Comparison of ENCODE assay signal across 9 mouse cellular contexts in the genomic region with DNA sequence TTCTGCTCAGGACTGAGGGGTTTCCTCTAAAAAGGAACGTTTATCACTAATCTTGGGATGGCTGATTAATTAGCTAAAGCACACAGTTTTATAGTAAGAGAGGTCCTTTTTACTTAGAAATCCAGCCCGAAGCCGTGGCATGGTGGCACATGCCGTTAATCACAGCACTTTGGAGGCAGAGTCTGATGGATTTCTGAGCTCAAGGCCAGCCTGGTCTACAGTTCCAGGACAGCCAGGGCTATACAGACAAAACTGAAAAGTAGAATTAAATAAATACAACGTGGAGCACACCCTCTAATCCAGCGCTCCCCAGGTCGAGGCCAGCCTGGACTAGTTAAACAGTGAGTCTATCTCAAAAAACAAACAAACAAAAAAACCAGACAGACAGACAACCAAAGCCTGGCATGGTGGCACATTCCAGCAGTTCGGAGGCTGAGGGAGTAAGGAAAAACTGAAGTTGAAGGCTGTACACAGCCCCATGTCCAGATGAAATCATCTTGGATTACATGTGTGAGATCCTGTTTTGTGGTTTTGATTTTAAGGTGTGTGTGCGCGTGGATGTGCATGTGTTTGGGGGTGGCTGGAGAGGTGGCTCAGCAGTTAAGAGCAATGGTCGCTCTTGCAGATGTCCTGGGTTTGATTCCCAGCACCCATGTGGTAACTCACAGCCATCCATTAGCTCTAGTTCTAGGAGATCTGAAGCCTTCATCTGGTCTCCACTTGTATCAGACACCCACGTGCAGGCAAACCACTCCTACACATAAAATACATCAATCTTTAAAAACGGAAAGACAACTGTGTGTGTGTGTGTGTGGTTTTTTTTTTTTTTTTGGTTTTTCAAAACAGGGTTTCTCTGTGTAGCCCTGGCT. TPM values are rescaled to one million over a fixed set of nuclear protein-coding genes. Genes with fewer than 3 reads are reported as not detected.
DNase-seq lines count a peak whose midpoint lies in the region; ATAC-seq and TF ChIP-seq lines count a peak whose summit lies in the region.
"Had no signal": no experiment of that assay in that cellular context is flagged by ENCODE, and none has a peak within 500 bp of the region (broad histone marks: within the 10 kb centered on the region; RNA-seq: fewer than 3 reads in every experiment).

No protein-coding gene starts in this region.

- TF ChIP-seq CTCF in E14TG2a.4 (conservative IDR thresholded peaks at IDR 0.05; ENCODE audit: low read length) = no peak

- peak overlapping the region; percentile 75 for H3K9ac ChIP-seq in heart, embryonic 16.5 days (ENCODE audit: low read length)

- H3K4me2 ChIP-seq in heart, embryonic 16.5 days (ENCODE audit: low read depth, low read length) = peak overlapping the region; percentile 77

- H3K9me3 ChIP-seq in E14TG2a.4 (ENCODE audit: low read length) = no peaks in the 10 kb centered on the region
- H3K9me3 ChIP-seq in heart, embryonic 16.5 days (replicated peaks; ENCODE audit: control insufficient read depth, low read length) = no peaks in the 10 kb centered on the region
- H3K9me3 ChIP-seq in midbrain, embryonic 10.5 days (replicated peaks) = no peaks in the 10 kb centered on the region

- H3K4me1 ChIP-seq in E14TG2a.4 (replicated peaks; ENCODE audit: low read depth, low read length) = peaks cover 90% of the 10 kb centered on the region
- peaks cover 37% of the 10 kb centered on the region for H3K4me1 ChIP-seq in heart, embryonic 16.5 days (ENCODE audit: control insufficient read depth, insufficient read depth, low read length)
- peaks cover 55% of the 10 kb centered on the region for H3K4me1 ChIP-seq in midbrain, embryonic 10.5 days

- H3K27me3 ChIP-seq in E14TG2a.4 (ENCODE audit: insufficient read depth, low read length) = 0 out of 2 replicates have a peak, but pooled peaks cover 5% of the 10 kb centered on the region
- no peaks in the 10 kb centered on the region for H3K27me3 ChIP-seq in heart, embryonic 16.5 days (ENCODE audit: control insufficient read depth, insufficient read depth, low read length)
- no peaks in the 10 kb centered on the region for H3K27me3 ChIP-seq in midbrain, embryonic 10.5 days (ENCODE audit: low read depth, poor library complexity, severe bottlenecking)

- intact Hi-C loops in heart, postnatal 14 days (cut with DNase I) = no loop called here

- peak; percentile 92 for DNase-seq in heart, adult 11 months
- no peak for DNase-seq in heart, postnatal 14 days
- DNase-seq in midbrain, embryonic 10.5 days (ENCODE audit: low spot score) = no peak
- DNase-seq in right cerebral cortex, postnatal 36 days (ENCODE audit: low spot score in 2 of 2) = no peak
- no peak for DNase-seq in left cerebral cortex, adult 9 months (ENCODE audit: low spot score in 2 of 2)
- DNase-seq in spleen, adult 12 weeks (ENCODE audit: low spot score) = no peak

- peaks cover 11% of the 10 kb centered on the region for H3K36me3 ChIP-seq in E14TG2a.4 (ENCODE audit: insufficient read depth, low read length)
- H3K36me3 ChIP-seq in heart, embryonic 16.5 days (ENCODE audit: control insufficient read depth, insufficient read depth) = no peaks in the 10 kb centered on the region
- no peaks in the 10 kb centered on the region for H3K36me3 ChIP-seq in midbrain, embryonic 10.5 days

- no peak for ATAC-seq in heart, embryonic 16.5 days (replicated peaks; ENCODE audit: extremely low read depth, insufficient read depth, low FRiP score)

- H3K27ac ChIP-seq in heart, embryonic 16.5 days (ENCODE audit: low read length) = peak overlapping the region; percentile 94
- peak overlapping the region; percentile 89 for H3K27ac ChIP-seq in midbrain, embryonic 10.5 days (replicated peaks)

- H3K4me3 ChIP-seq in E14TG2a.4 (replicated peaks; ENCODE audit: low read length) = peak overlapping the region; percentile 77
- H3K4me3 ChIP-seq in heart, embryonic 16.5 days (ENCODE audit: low read length) = peak overlapping the region; percentile 58
- peak overlapping the region; percentile 56 for H3K4me3 ChIP-seq in midbrain, embryonic 10.5 days

- 52% methylated on average over 13 of the region's 13 CpGs for WGBS in heart, embryonic 16.5 days
- WGBS in midbrain, embryonic 10.5 days = 58% methylated on average over 13 of the region's 13 CpGs

RNA-seq across cellular contexts. Expression of a gene that starts 0.9 kb away (rescaled TPM):
- total RNA-seq in heart, postnatal 14 days (2021) = 100 to 1,000 TPM; 128 TPM
- 127 and 129 TPM in 2 replicates for polyA plus RNA-seq in heart, embryonic 16.5 days (2015; fragmentation: Nextera tagmentation; extraction: Ambion mirVana)
- polyA plus RNA-seq in midbrain, embryonic 10.5 days (2016; fragmentation: Nextera tagmentation; extraction: Ambion mirVana) = 13.5 and 18.3 TPM in 2 replicates

RNA-seq across cellular contexts. Expression of a gene that starts 21.5 kb away (rescaled TPM):
- total RNA-seq in heart, postnatal 14 days (2021) = 1 to 10 TPM in 1 of 2 experiments, under 1 TPM in 1; 0.81 to 2.0 TPM
- polyA plus RNA-seq in heart, embryonic 16.5 days (2015; fragmentation: Nextera tagmentation; extraction: Ambion mirVana) = 5.3 and 5.7 TPM in 2 replicates
- 27.7 and 33.8 TPM in 2 replicates for polyA plus RNA-seq in midbrain, embryonic 10.5 days (2016; fragmentation: Nextera tagmentation; extraction: Ambion mirVana)

RNA-seq across cellular contexts. Expression of a gene that starts 37.4 kb away (rescaled TPM):
- total RNA-seq in heart, postnatal 14 days (2021) = under 1 TPM in 1 of 2 experiments, not detected in 1; 0.33 TPM
- 2.2 and 5.2 TPM in 2 replicates for polyA plus RNA-seq in heart, embryonic 16.5 days (2015; fragmentation: Nextera tagmentation; extraction: Ambion mirVana)
- 0.49 and 0.79 TPM in 2 replicates for polyA plus RNA-seq in midbrain, embryonic 10.5 days (2016; fragmentation: Nextera tagmentation; extraction: Ambion mirVana)
- total RNA-seq: hematopoietic stem cell, adult 5-6 weeks had no signal

RNA-seq across cellular contexts. Expression of a gene that starts 42.2 kb away (rescaled TPM):
- 10 to 100 TPM; 77.7 TPM for total RNA-seq in heart, postnatal 14 days (2021)
- 136 and 139 TPM in 2 replicates for polyA plus RNA-seq in heart, embryonic 16.5 days (2015; fragmentation: Nextera tagmentation; extraction: Ambion mirVana)
- 175 and 192 TPM in 2 replicates for polyA plus RNA-seq in midbrain, embryonic 10.5 days (2016; fragmentation: Nextera tagmentation; extraction: Ambion mirVana)

RNA-seq across cellular contexts. Expression of a gene that starts 42.9 kb away (rescaled TPM):
- total RNA-seq in heart, postnatal 14 days (2021) = 10 to 100 TPM; 55.4 to 60.0 TPM
- 28.8 and 32.0 TPM in 2 replicates for polyA plus RNA-seq in heart, embryonic 16.5 days (2015; fragmentation: Nextera tagmentation; extraction: Ambion mirVana)
- 71.1 and 74.1 TPM in 2 replicates for polyA plus RNA-seq in midbrain, embryonic 10.5 days (2016; fragmentation: Nextera tagmentation; extraction: Ambion mirVana)
